Mouse (Mus musculus): ENCODE results near the gene Pigs. TPM values are rescaled to one million over a fixed set of nuclear protein-coding genes. Genes with fewer than 3 reads are reported as not detected.
A peak's percentile ranks its signal among the peaks of the same experiment; 100 is the strongest.

Gene Pigs
- total RNA-seq, 2 experiments from 2014 or later, result 2.5 to 10.0 TPM

DNA sequence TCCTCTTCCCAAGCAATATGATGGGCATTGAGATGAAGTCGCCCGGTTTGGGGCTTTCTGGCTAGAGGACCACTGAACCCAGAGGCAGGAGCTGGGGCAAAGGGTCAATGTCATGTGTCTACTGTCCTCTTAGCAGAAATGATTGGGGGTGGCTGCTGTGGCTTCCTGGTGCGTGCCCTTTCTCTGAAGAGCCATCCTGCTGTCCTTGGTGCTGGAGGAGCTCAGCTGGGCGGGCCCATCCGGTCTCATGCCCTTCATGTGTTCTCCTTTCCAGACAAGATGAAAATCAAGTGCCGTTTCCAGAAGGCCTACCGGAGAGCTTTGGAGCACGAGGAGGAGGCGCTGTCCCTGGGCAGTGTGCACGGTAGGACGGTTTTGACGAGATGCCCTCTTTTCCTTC lies 4.5 kb downstream of the Pigs start:
- ATAC-seq (replicated peaks; ENCODE audit: low FRiP score, poor library complexity, severe bottlenecking), result no peak

DNA sequence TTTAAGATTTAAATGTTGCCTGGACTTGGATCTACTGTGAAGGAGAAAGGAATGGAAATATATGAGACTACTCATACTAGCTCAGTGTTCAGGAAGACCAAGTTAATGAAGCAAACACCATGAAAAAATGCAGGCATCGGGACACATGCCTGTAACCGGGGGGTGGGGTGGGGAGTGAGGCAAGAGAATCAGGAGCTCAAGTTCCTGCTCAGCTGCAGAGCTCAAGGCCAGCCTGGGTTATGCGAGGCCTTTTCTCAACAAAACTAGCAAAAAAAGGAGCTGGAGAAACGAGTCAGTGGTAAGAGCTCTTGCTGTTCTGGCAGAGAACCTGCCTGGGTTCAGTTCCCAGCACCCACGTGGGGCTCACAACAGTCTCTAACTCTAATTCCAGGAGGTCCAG lies 5.8 kb downstream of the Pigs start:
- ATAC-seq (replicated peaks; ENCODE audit: low FRiP score, poor library complexity, severe bottlenecking), result no peak

DNA sequence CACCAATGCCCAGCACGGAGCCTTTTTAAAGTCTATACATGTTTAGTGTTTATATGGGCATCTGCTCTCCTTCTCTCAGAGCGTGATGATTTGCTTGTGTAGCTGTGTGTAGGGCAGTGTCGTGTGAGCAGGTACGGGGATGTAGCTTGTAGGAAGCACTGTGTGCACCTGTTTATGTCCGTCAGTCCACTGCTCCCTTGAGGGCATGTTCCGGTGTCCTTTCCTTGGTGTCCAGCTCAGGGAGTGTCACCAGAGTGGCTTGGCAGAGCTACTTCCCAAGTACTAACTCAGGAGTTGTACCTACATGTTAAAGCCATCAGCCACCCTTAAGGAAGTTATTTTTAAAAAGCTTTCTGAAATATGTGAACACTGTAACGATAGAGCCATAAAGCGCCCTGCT lies 8.8 kb downstream of the Pigs start:
- no peak for ATAC-seq (replicated peaks; ENCODE audit: low FRiP score, poor library complexity, severe bottlenecking)

DNA sequence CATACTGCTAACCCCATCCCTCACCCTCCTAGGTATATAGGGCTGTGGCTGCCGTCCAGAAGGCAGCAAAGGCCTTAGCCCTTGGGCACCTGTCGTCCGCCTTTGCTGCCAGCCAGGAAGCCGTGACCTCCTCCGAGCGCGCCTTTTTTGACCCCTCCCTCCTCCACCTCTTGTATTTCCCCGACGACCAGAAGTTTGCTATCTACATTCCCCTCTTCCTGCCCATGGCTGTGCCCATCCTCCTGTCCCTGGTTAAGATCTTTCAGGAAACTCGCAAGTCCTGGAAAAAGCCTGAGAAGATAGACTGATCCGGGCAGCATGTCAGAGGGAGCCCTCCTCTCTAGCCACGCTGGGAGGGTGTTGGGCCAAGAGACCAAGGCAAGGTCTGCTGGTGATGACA lies 13.5 kb downstream of the Pigs start:
- ATAC-seq (replicated peaks; ENCODE audit: low FRiP score, poor library complexity, severe bottlenecking), result no peak

DNA sequence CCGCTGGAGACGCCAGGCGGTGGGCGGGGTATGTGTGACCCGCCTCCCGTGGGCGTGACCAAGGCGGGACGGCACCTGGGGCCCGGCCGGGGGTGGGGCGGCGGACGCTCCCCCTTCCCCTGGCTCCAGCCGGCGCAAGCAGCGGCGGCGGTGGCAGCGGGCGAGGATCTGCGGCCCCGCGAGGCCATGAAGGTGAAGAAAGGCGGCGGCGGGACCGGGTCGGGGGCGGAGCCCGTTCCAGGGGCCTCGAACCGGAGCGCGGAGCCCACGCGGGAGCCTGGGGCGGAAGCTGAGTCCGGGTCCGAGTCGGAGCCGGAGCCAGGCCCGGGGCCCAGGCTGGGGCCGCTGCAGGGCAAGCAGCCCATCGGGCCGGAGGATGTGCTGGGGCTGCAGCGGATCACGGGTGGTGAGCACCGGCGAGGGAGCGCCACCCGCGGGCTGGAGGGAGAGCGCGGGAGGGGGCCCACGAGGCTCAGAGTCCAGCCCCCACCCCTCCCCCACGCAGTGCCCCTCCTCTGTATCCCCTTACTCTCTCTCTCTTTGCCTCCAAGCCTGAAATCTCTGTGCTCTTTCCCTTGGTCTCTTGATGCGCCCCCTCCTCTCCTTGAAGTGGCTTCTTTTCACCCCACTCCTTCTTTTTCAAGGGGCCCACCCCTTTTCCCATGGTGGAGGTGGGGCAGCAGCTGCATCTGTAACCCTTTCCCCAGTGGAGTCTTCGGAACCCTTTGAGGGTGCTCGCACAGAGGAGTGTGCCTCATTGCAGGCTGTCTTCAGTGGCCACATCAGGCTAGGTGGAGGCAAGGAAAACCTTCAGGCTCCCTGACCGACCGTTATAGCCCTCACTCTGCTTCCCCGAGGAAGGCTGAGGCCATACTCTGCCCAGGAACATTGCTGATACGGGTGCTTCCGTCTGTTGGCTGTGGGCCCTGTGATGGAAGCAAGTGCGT lies 15.4 kb downstream of the Pigs start, which contains the start of gene Unc119:
TSS of gene Unc119 (plus strand) at position 102 of the 947 bp plus-strand sequence.
- ATAC-seq (replicated peaks; ENCODE audit: low FRiP score, poor library complexity, severe bottlenecking), result peak; percentile 73

DNA sequence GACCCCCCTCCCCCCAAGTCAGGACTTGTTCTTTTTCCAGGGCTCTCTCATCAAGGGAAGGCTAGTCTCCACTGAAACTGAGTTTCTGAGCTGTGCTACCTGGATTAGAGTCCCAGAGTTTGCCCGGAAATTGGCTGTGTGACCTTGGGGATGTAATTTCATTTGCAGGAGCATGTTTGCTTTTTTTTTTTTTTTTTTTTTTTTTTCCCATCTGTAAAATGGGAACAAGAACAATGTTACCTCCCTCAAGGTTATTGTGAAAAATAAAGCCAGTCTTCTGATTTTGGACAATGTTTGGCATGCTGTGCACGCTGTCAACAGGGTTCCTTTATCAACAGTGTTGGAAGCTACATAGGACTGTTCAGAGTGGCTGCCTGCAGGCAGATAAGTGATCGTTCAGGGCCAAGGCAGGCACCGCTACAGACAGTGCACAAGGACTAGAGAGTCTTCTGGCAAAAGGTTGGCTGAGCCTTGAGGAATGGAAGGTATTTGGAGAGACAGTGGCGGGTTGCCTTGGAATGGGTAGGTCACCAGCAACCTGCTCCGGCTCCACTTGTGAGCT lies 16.2 kb downstream of the Pigs start:
- ATAC-seq (replicated peaks; ENCODE audit: low FRiP score, poor library complexity, severe bottlenecking), result peak; percentile 60

DNA sequence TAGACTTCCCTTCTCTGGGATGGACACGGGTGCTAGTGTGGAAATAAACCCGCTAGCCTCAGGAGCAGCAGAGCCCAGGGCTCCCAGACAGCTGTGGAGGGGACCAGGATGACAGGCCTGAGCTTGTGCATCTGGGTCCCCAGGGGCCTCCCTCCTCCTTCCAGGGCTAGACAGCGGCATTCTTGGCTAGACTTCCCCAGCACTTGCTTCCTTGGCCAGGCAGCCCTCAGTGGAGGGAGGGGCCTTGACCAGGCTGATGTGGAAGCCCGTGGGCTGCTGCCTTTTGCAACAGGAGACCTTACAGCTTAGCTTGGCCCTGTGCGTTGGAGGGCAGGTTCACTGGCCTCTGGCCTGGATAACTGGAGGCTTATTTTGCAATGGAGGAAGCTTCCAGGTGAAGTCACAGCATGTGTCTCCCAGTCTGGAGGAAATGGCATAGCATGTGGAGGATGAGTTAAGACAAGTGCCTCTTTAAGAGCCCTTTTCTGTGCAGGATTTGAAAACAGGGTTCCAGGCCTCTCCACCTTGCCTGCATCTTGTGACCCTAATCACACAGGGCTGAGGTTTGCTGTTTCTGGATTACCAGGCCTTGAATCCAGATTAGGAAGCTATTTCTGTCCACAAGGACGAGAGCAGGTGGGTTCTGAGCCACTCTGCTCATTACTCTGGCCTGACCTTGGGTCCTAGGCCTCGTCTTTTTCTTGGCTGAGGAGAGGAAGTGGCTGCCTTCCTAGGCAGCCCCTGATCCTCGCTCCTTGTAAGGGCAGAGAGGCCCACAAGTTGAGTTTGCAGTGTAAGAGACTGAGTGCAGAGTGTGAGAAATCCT lies 16.9 kb downstream of the Pigs start:
- ATAC-seq (replicated peaks; ENCODE audit: low FRiP score, poor library complexity, severe bottlenecking), result peak; percentile 22; the same call in 1 of the 2 replicates

DNA sequence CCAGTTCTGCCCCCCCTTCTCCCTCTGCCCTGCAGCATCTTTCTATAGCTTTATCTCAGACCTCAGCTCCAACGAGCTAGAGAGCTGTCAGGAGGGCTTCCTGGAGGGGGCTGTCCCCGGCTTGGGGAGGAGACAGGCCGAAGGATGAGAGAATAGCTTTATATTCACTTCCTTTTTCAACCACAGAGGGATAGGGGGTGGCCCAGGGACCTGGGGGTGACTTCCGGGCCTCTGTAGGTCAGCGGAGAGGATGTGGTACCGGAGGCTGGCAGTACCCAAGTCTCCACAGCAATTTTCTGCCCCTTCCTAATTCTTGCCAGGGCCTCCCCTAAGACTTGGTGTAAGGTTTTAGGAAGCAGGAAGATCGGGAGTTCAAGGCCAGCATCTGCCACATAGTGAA lies 17.6 kb downstream of the Pigs start:
- ATAC-seq (replicated peaks; ENCODE audit: low FRiP score, poor library complexity, severe bottlenecking), result no peak

DNA sequence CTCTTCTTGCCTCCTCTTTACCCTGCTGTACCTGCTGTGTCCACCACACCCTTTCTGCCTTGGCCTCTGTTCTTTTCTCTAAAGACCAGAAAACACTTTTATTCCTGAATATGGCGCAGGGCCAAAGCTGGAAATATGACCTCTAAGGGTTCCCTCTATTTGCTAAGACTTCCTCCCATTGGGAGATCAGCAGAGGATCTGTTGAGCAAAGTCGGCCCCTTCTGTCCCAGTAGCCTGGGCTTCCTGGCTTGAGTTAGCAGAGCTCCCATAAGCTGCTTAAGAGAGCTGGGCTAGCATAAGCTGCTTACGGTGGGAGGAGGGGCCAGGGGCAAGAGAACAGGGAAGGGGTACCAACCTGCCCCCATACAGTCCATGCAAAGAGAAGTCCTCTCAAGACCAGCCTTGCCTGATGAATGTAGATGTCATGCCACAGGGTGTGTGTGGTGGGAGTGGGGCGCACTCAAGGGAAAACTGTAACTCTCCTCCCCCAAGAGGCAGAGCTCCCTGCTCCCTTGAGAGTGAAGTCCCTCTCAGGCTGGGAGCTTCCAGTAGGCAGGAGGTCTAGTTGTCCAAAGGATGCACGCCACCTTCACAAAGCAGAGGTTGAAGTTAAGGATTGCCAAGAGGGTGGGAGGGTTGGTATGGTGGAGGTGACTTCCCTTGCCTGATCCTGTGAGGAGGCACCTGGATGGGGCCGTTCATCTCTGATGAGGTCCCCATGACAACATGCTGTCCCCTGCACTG lies 18.3 kb downstream of the Pigs start:
- no peak for ATAC-seq (replicated peaks; ENCODE audit: low FRiP score, poor library complexity, severe bottlenecking)

DNA sequence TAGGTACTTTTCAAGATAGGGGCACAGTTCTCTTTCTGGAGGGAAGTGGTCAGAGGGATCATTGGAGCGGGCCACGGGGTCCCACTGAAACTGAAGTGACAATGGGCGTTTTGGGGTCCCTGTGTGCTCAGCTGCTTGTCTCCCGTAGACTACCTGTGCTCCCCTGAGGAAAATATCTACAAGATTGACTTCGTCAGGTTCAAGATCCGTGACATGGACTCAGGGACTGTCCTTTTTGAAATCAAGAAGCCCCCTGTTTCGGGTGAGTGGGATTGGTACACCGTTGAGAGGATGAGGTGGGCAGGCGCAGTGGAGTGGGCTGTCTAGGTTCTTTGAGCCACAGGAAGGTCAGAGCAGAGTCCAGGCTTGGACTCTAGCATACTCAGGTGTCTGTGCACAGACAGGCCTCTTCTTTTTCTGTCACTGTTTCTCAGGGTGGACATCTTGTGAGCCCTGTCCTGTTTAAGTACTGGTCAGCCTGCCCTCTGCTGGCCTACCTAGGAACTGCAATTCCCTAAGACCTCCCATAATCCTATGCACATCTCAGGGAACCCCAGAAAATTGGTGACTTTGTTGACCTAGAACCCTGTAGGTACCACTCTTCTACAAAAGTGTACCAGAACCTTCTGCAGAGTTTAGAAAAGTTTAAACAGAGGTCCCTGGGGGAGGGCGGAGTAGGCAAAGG lies 19.0 kb downstream of the Pigs start:
- peak; percentile 48 for ATAC-seq (replicated peaks; ENCODE audit: low FRiP score, poor library complexity, severe bottlenecking)

DNA sequence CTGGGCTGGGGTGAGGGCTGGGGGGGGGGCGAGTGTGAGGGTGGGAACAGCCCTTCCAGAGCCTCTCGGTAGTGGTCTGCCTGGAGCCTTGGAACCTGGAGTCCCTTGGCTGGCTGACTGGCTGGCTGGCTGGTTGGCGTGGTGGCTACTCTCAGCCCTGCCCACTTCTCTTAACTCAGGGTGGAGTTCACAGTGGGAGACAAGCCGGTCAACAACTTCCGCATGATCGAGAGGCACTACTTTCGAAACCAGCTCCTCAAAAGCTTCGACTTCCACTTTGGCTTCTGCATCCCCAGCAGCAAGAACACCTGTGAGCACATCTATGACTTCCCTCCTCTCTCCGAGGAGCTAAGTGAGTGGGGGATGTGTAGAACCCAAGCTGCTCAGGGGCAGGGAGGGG lies 19.7 kb downstream of the Pigs start:
- ATAC-seq (replicated peaks; ENCODE audit: low FRiP score, poor library complexity, severe bottlenecking), result no peak

DNA sequence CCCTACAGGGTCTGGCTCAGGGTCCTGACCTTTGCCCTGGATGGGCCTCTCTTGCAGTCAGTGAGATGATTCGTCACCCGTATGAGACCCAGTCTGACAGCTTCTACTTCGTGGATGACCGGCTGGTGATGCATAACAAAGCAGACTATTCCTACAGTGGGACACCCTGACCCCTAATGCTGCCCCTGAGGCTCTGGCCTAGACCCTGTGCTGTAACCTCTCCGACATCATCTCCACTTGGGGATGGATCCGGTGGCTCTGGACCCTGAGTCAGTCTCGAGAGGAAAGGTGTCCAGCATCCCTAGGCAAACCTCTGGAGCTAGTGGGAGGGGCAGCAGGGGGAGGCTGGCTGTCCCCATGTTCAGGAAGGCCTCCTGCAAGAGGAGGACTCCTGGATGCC lies 20.3 kb downstream of the Pigs start:
- no peak for ATAC-seq (replicated peaks; ENCODE audit: low FRiP score, poor library complexity, severe bottlenecking)

DNA sequence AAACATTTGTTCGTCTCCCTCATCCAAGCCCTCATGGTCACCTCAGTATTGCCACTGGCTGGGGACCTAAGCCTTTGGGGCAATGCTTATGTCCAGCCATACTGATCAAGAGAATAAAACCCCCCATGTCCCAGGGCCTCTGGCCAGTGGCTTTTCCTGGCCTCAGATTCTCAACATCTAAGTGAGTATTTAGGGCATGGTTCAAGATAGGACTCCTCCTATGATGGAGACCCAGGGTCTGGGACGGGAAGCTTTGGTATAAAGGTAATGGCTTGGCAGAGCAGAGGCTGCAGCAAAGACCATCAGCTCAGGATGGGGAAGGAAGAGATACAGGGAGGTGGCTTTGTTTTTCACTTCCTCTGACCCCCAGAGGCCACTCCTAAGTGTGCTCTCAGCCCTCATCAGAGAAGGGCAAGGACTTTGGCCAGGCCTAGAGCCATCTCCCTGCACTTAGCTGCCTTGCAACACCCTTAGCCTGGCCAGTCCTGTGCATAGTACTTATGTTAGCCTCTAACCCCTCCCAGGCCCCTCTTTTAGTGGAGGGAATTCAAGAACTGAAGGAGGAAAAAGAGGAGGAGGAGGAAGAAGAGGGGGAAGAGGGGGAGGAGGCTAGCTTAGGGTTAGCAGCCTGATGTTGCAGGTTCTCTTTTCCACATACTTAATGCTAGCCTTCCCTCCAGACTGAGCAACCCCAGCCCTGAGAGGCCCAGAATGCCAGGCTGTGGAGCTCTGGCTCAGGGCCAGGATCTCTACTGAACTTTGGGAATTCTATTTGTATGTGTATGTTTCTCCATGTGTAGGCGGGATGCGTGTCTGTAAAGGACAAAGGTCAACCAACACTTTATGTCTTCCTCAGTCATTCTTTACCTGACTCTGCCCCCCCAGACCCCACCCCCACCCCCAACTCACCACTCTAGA lies 21.5 kb downstream of the Pigs start:
- no peak for ATAC-seq (replicated peaks; ENCODE audit: low FRiP score, poor library complexity, severe bottlenecking)

DNA sequence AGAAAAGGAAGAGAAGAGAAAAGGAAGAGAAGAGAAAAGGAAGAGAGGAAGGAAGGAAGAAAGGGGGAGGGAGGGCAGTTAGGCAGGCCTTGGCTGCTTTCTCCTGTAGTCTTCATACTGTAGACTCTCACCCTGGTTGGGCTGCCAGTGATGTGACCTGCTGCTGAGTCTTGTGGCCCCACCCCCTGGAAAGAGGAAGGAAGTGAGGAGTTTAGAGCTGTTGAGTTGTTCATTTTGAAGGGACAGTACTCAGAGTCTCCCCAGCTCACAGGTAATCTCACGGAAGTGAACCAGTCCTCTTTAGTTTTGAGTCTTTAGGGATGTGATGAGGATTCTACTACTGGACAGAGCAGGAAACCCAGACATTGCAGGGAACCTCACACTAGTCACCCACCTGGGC lies 24.9 kb downstream of the Pigs start:
- ATAC-seq (replicated peaks; ENCODE audit: low FRiP score, poor library complexity, severe bottlenecking), result no peak

DNA sequence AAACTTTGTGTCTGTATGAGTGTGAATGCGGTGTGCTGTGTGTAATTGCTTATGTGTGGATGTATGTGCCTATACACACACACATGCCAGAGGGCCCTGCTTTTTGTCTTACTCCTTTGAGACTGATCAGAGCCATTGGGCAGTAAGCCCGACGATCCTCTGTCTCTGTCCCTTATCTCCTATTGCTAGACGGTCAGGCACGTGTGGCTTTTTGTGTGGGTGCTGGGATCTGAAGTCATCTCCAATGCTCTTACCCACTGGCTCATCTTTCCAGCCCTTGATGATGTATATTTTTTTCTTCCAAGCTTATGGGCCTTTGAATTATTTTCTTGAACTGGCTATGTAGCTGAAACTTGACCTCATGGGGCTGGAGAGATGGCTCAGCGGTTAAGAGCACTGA lies 26.7 kb downstream of the Pigs start:
- no peak for ATAC-seq (replicated peaks; ENCODE audit: low FRiP score, poor library complexity, severe bottlenecking)

DNA sequence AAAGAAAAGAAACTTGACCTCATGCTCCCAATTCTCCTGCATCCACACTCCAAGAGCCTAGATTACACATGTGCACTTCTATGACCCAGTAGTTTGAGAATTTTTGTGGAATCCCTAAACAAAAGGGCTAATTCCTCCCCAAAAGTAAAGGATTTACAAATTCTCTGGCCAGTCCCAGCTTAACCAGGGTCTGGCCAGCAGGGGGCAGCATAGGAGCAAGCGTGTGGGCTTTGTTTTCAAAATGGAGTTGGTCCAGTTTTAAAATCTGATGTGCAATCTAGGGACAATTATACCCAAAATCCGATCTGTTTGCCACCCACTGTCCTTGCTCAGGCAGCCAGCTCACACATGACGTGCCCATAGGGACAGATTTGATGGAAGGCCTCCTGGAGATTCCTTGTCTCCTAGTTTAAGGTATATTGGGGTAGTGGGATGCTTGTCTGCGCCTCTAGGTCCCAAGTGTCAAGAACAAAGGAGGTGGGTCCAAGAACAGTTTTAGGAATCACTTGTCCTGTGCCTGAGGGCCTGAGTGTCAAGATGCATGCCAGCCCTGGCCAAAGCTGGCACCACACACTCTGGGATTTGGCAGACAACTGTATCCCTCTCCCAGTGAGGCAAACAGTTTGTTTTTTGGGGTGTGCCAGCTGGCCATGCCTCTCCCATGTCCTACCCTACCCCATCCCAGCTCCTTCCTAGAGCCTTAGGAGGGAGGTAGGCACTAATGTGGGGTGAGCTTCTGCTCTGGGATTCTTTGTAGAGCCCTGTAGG lies 27.4 kb downstream of the Pigs start:
- 0 out of 2 replicates have a peak, but pooled peaks have one; percentile 26 for ATAC-seq (replicated peaks; ENCODE audit: low FRiP score, poor library complexity, severe bottlenecking)

DNA sequence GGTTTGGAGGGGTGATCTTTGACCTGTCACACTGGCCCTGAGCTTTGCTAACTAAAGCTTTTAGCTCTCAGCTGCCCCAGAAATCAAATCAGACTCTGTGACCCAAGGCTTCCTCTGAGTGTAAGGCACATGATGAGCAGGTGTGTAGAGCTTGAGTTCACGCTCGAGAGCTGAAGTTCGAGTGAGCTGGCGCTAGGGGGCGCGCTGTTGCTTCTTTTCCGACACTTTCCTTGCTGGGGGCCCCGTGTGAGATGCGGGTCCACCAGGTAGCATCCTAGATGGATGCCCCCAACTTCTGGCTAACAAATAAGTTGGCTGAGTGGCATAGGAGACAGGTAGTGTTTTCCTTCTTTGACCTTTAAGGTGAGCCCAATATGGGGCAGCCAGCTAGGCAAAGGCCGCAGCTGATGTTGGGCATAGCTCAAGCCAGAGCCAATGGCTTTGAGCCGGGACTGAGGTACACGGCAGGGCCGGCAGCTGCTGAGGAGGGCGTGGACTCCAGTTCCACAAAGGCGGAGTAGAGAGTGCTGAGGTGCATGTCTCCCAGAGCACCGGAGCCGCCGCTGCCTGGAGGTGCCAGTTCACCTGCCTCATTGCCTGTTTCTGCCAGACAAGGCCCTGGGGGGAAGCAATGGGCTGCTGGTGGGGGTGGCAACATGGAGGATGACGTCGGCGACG lies 30.3 kb downstream of the Pigs start:
- peak; percentile 31; the same call in 1 of the 2 replicates for ATAC-seq (replicated peaks; ENCODE audit: low FRiP score, poor library complexity, severe bottlenecking)

All from erythroblast, adult 5-6 weeks (primary cell).